Mouse (Mus musculus): Measurements from ENCODE around the gene Grip1.

DNA sequence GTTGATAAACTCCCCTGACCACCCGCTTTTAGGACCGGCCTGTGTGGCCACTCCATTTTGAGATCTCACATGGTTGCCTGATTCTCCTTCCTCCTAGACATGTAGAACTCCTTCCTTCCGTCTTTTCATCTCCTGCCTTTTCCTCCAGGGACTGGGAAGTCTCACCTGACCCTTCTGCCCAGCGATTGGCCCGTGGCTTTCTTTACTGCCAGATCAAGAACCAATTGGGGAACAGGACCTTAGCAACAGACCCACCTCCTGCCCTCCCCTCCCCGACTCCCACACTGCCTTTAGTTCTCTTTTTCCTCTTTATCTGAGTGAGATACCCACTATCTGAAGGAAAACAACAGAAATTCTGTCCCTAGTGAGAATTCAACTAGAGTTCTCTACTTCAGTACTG, 180.9 kb downstream of the Grip1 start:
- no peak for TF ChIP-seq POLR2A (IDR thresholded peaks at IDR 0.05; ENCODE audit: low read depth, low read length)
- no peak for TF ChIP-seq CTCF (IDR thresholded peaks at IDR 0.05; ENCODE audit: extremely low read depth, insufficient read length, insufficient replicate concordance, low read depth, low read length)
